13 mouse cellular contexts compared by ENCODE assay signal in genomic region chr11:75443711-75444110, GRCm38 (mm10). TPM values are rescaled to one million over a fixed set of nuclear protein-coding genes. Genes with fewer than 3 reads are reported as not detected.
DNase-seq lines count a peak whose midpoint lies in the region; ATAC-seq and TF ChIP-seq lines count a peak whose summit lies in the region.
"Had no signal": no experiment of that assay in that cellular context is flagged by ENCODE, and none has a peak within 500 bp of the region (broad histone marks: within the 10 kb centered on the region; RNA-seq: fewer than 3 reads in every experiment).

No protein-coding gene starts in this region.

- 0 out of 2 replicates have a peak, but pooled peaks have one; percentile 15 for ATAC-seq in intestine, embryonic 16.5 days
- ATAC-seq in intestine, postnatal 0 days: no peak
- peak; percentile 92 for ATAC-seq in liver, postnatal 0 days
- ATAC-seq in megakaryocyte-erythroid progenitor cell, adult 5-6 weeks (replicated peaks; ENCODE audit: low FRiP score, low TSS enrichment, poor library complexity, severe bottlenecking): no peak
- ATAC-seq: intestine, embryonic 15.5 days had no signal

- peaks cover 3% of the 10 kb centered on the region for H3K36me3 ChIP-seq in intestine, embryonic 16.5 days (ENCODE audit: control insufficient read depth, insufficient read depth, low read length)
- peaks cover 69% of the 10 kb centered on the region for H3K36me3 ChIP-seq in intestine, postnatal 0 days (ENCODE audit: control insufficient read depth, insufficient read depth)
- peaks cover 75% of the 10 kb centered on the region for H3K36me3 ChIP-seq in liver, postnatal 0 days (replicated peaks; ENCODE audit: insufficient read depth, low read length)

- DNase-seq in embryo, embryonic 9.5 days (ENCODE audit: extremely low spot score): peak; percentile 42
- DNase-seq in kidney, postnatal 25 days: peak; percentile 78 to 94
- DNase-seq in liver, postnatal 0 days: peak; percentile 73
- DNase-seq in ovary, postnatal 10 days (ENCODE audit: low spot score): no peak
- DNase-seq in adrenal gland, postnatal 36 days: no peak
- DNase-seq: B cell, adult 2 months; heart, adult 18-20 months; heart, postnatal 4 days had no signal

- no peak overlapping the region for H3K4me3 ChIP-seq in intestine, embryonic 16.5 days (ENCODE audit: low read length)
- no peak overlapping the region for H3K4me3 ChIP-seq in intestine, postnatal 0 days (ENCODE audit: low read depth, low read length)
- H3K4me3 ChIP-seq in liver, postnatal 0 days (ENCODE audit: low read depth, low read length): no peak overlapping the region
- H3K4me3 ChIP-seq: intestine, embryonic 15.5 days had no signal

- H3K9me3 ChIP-seq in intestine, embryonic 16.5 days (ENCODE audit: control insufficient read depth, low read length): no peaks in the 10 kb centered on the region
- H3K9me3 ChIP-seq in intestine, postnatal 0 days (ENCODE audit: control insufficient read depth): no peaks in the 10 kb centered on the region
- no peaks in the 10 kb centered on the region for H3K9me3 ChIP-seq in liver, postnatal 0 days (ENCODE audit: low read length)
- H3K9me3 ChIP-seq: intestine, embryonic 15.5 days had no signal

- no peak overlapping the region for H3K4me2 ChIP-seq in intestine, embryonic 16.5 days (ENCODE audit: low read depth, low read length)
- no peak overlapping the region for H3K4me2 ChIP-seq in intestine, postnatal 0 days (replicated peaks; ENCODE audit: low read depth)
- H3K4me2 ChIP-seq in liver, postnatal 0 days (ENCODE audit: low read depth, low read length): 0 out of 2 replicates have a peak overlapping the region, but pooled peaks have one; percentile 4
- H3K4me2 ChIP-seq: intestine, embryonic 15.5 days had no signal

- peaks cover 9% of the 10 kb centered on the region for H3K4me1 ChIP-seq in intestine, embryonic 16.5 days (ENCODE audit: control insufficient read depth, insufficient read depth, low read length)
- H3K4me1 ChIP-seq in intestine, postnatal 0 days (replicated peaks; ENCODE audit: control insufficient read depth, insufficient read depth, low read length): no peaks in the 10 kb centered on the region
- H3K4me1 ChIP-seq in liver, postnatal 0 days (ENCODE audit: insufficient read depth): peaks cover 30% of the 10 kb centered on the region

- 54% methylated on average over 8 of the region's 8 CpGs for WGBS in intestine, embryonic 16.5 days
- 69% methylated on average over 8 of the region's 8 CpGs for WGBS in intestine, postnatal 0 days
- 71% methylated on average over 8 of the region's 8 CpGs for WGBS in liver, postnatal 0 days (ENCODE audit: insufficient replicate concordance)

- no peak overlapping the region for H3K27ac ChIP-seq in intestine, embryonic 16.5 days (ENCODE audit: low read length)
- no peak overlapping the region for H3K27ac ChIP-seq in intestine, postnatal 0 days (ENCODE audit: low read depth, low read length)
- peak overlapping the region; percentile 94 for H3K27ac ChIP-seq in liver, postnatal 0 days (ENCODE audit: low read depth)
- H3K27ac ChIP-seq: intestine, embryonic 15.5 days had no signal

- no peak for TF ChIP-seq CTCF in intestine, postnatal 0 days (IDR thresholded peaks at IDR 0.05; ENCODE audit: low read depth)
- TF ChIP-seq CTCF in liver, postnatal 0 days (IDR thresholded peaks at IDR 0.05; ENCODE audit: low read depth): peak; percentile 31

- TF ChIP-seq EP300 in liver, postnatal 0 days (IDR thresholded peaks at IDR 0.05; ENCODE audit: low read depth): peak; percentile 83

- H3K9ac ChIP-seq in intestine, embryonic 16.5 days (ENCODE audit: low read depth, low read length): no peak overlapping the region
- H3K9ac ChIP-seq in intestine, postnatal 0 days (ENCODE audit: low read depth, low read length): no peak overlapping the region
- no peak overlapping the region for H3K9ac ChIP-seq in liver, postnatal 0 days (replicated peaks)
- H3K9ac ChIP-seq: intestine, embryonic 15.5 days had no signal

- no peaks in the 10 kb centered on the region for H3K27me3 ChIP-seq in intestine, embryonic 16.5 days (replicated peaks; ENCODE audit: control insufficient read depth, insufficient read depth, low read length)
- H3K27me3 ChIP-seq in intestine, postnatal 0 days (replicated peaks; ENCODE audit: control insufficient read depth, insufficient read depth, low read length): no peaks in the 10 kb centered on the region
- H3K27me3 ChIP-seq in liver, postnatal 0 days (ENCODE audit: insufficient read depth, low read length): no peaks in the 10 kb centered on the region
- H3K27me3 ChIP-seq: intestine, embryonic 15.5 days had no signal

RNA-seq across cellular contexts. Expression of gene Serpinf2, which starts 4.3 kb away (rescaled TPM):
- 23.2 and 32.8 TPM in 2 replicates for polyA plus RNA-seq in intestine, embryonic 16.5 days (2015; fragmentation: Nextera tagmentation; extraction: Ambion mirVana)
- 2.7 and 4.0 TPM in 2 replicates for polyA plus RNA-seq in intestine, postnatal 0 days (2015; fragmentation: Nextera tagmentation; extraction: Ambion mirVana)
- 975 and 1,049 TPM in 2 replicates for polyA plus RNA-seq in liver, postnatal 0 days (2015; fragmentation: Nextera tagmentation; extraction: Ambion mirVana)
- total RNA-seq in megakaryocyte-erythroid progenitor cell, adult 5-6 weeks (2014; fragmentation: Nextera tagmentation): 1.3 TPM in 1 of 2 replicates, not detected in the other
- not detected in 2 replicates for total RNA-seq in megakaryocyte-erythroid progenitor cell, adult 5-6 weeks (2017)
- total RNA-seq in adrenal gland, postnatal 36 days (2021): under 1 TPM in 1 of 2 experiments, not detected in 1; 0.46 TPM
- total RNA-seq: adrenal gland, adult 18-20 months; heart, adult 18-20 months had no signal

RNA-seq across cellular contexts. Expression of gene Wdr81, which starts 10.8 kb away (rescaled TPM):
- 6.9 and 9.8 TPM in 2 replicates for polyA plus RNA-seq in intestine, embryonic 16.5 days (2015; fragmentation: Nextera tagmentation; extraction: Ambion mirVana)
- 8.8 and 9.9 TPM in 2 replicates for polyA plus RNA-seq in intestine, postnatal 0 days (2015; fragmentation: Nextera tagmentation; extraction: Ambion mirVana)
- polyA plus RNA-seq in liver, postnatal 0 days (2015; fragmentation: Nextera tagmentation; extraction: Ambion mirVana): 8.4 and 9.5 TPM in 2 replicates
- 24.6 and 32.2 TPM in 2 replicates for total RNA-seq in megakaryocyte-erythroid progenitor cell, adult 5-6 weeks (2014; fragmentation: Nextera tagmentation)
- total RNA-seq in megakaryocyte-erythroid progenitor cell, adult 5-6 weeks (2017): 7.1 and 23.4 TPM in 2 replicates
- 10 to 100 TPM; 12.0 to 18.2 TPM for total RNA-seq in adrenal gland, postnatal 36 days (2021)

RNA-seq across cellular contexts. Expression of gene Tlcd2, which starts 17.8 kb away (rescaled TPM):
- 17.2 and 19.6 TPM in 2 replicates for polyA plus RNA-seq in intestine, embryonic 16.5 days (2015; fragmentation: Nextera tagmentation; extraction: Ambion mirVana)
- 52.7 and 53.9 TPM in 2 replicates for polyA plus RNA-seq in intestine, postnatal 0 days (2015; fragmentation: Nextera tagmentation; extraction: Ambion mirVana)
- 34.2 and 35.6 TPM in 2 replicates for polyA plus RNA-seq in liver, postnatal 0 days (2015; fragmentation: Nextera tagmentation; extraction: Ambion mirVana)
- 13.8 and 19.9 TPM in 2 replicates for total RNA-seq in megakaryocyte-erythroid progenitor cell, adult 5-6 weeks (2014; fragmentation: Nextera tagmentation)
- total RNA-seq in megakaryocyte-erythroid progenitor cell, adult 5-6 weeks (2017): 9.5 and 14.7 TPM in 2 replicates
- 10 to 100 TPM; 10.1 to 14.3 TPM for total RNA-seq in adrenal gland, postnatal 36 days (2021)

RNA-seq across cellular contexts. Expression of gene Serpinf1, which starts 21.2 kb away (rescaled TPM):
- 32.4 and 38.7 TPM in 2 replicates for polyA plus RNA-seq in intestine, embryonic 16.5 days (2015; fragmentation: Nextera tagmentation; extraction: Ambion mirVana)
- polyA plus RNA-seq in intestine, postnatal 0 days (2015; fragmentation: Nextera tagmentation; extraction: Ambion mirVana): 20.7 and 21.4 TPM in 2 replicates
- 823 and 833 TPM in 2 replicates for polyA plus RNA-seq in liver, postnatal 0 days (2015; fragmentation: Nextera tagmentation; extraction: Ambion mirVana)
- 0.59 TPM in 1 of 2 replicates, not detected in the other for total RNA-seq in megakaryocyte-erythroid progenitor cell, adult 5-6 weeks (2014; fragmentation: Nextera tagmentation)
- 0.47 and 6.4 TPM in 2 replicates for total RNA-seq in megakaryocyte-erythroid progenitor cell, adult 5-6 weeks (2017)
- total RNA-seq in adrenal gland, postnatal 36 days (2021): 10 to 100 TPM; 21.7 to 32.9 TPM

RNA-seq across cellular contexts. Expression of gene Prpf8, which starts 42.9 kb away (rescaled TPM):
- 34.8 and 36.3 TPM in 2 replicates for polyA plus RNA-seq in intestine, embryonic 16.5 days (2015; fragmentation: Nextera tagmentation; extraction: Ambion mirVana)
- 15.4 and 15.5 TPM in 2 replicates for polyA plus RNA-seq in intestine, postnatal 0 days (2015; fragmentation: Nextera tagmentation; extraction: Ambion mirVana)
- 12.1 and 13.9 TPM in 2 replicates for polyA plus RNA-seq in liver, postnatal 0 days (2015; fragmentation: Nextera tagmentation; extraction: Ambion mirVana)
- 160 and 198 TPM in 2 replicates for total RNA-seq in megakaryocyte-erythroid progenitor cell, adult 5-6 weeks (2014; fragmentation: Nextera tagmentation)
- total RNA-seq in megakaryocyte-erythroid progenitor cell, adult 5-6 weeks (2017): 118 and 144 TPM in 2 replicates
- total RNA-seq in adrenal gland, postnatal 36 days (2021): 100 to 1,000 TPM; 146 to 161 TPM

Comparison
In these comparisons a context has a peak if more than half of its experiments do, and no peak if none do; other contexts are left out.
1. ATAC-seq: peak in intestine, embryonic 16.5 days (single experiment) and liver, postnatal 0 days (single experiment); none in intestine, postnatal 0 days (single experiment) and megakaryocyte-erythroid progenitor cell, adult 5-6 weeks (single experiment).
2. DNase-seq: peak in embryo, embryonic 9.5 days (single experiment), kidney, postnatal 25 days (2 of 2) and liver, postnatal 0 days (single experiment); none in ovary, postnatal 10 days (single experiment) and adrenal gland, postnatal 36 days (0 of 2).
3. RNA of gene Serpinf2, which starts 4.3 kb away (polyA plus RNA-seq): 975 to 1,049 TPM in liver, postnatal 0 days; 23.2 to 32.8 TPM in intestine, embryonic 16.5 days and 2.7 to 4.0 TPM in intestine, postnatal 0 days; every median in the first group is over 10 times any median in the second.